Mouse (Mus musculus) natural killer cell, adult 2 months (primary cell): ENCODE results near the gene Flywch2.
A peak's percentile ranks its signal among the peaks of the same experiment; 100 is the strongest.
"Not testable (repeated sequence)": the region's sequence is repeated elsewhere in the genome, so short reads cannot be mapped to it uniquely, and the experiment has no call there.

Experiments
- DNase-seq, 2 experiments: peaks; one replicate each; pipeline ENCODE4 v3.0.0; 2022; ENCODE audit warnings: low spot score in 2 of 2

The Flywch2 gene

DNA sequence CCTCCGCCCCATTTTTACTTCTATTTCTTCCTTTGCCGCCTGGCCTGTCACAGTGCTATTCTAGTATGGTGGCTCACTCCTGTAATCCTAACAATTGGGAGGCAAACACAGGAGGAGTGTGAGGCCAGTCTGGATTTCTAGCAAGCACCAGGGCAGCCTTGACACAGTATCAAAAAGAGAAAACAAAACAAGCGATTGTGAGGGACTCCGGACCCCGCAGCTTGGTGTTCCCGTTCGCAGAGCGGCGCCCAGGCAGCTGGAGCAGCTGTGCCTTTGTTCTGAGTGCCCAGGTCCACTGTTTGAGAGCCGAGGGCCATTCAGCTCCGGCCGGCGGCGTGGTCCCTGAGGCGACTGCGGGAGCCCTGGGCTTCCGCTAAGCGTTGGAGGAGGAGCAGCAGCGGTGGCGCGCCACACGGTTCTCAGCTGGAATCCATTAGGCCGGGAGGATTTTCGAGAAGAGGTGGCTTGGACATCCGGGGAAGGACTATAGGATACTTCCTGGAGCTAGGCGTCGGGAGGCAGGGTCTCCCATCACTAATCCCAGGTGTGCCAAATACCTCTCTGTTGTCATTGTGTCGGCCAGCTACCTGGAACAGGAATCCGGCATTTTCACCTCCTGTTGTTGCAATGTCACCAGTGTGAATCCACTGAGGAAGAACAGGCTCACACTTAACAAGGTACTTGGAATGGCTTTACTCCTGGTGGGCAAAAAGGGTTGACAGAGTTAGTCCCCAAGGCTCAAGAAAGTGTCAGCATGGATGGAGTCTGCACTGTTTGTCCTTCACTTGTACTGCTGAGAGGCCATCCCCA, 4.6 kb upstream of the Flywch2 start, which contains the start of gene Srrm2:
Gene Srrm2 (plus strand): TSS at position 264 of the 810 bp plus-strand sequence.
- peak in 1 of 2 experiments; percentile 33 for DNase-seq

GRCm38 (mm10) chr17:23789749-23790268, 3.9 kb upstream of the Flywch2 start:
- DNase-seq = no peak

DNA sequence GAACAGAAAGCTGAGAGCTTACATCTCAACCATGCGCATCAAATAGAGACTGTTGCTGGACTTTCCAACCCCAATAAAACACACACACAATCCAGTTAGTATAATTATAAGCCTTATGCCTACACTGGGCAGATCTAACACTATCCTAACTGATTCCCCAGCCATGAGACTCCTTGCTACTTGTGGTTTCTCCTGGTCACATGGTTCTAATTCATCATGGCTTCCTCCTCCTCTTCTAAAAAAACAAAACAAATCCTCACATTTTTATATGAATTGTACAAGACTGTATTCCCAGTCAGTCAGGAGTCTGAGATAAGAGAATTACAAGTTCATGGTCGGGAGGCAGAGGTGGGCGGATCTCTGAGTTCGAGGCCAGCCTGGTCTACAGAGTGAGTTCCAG, 3.1 kb upstream of the Flywch2 start:
- no peak for DNase-seq

GRCm38 (mm10) chr17:23786510-23786931, 640 bp upstream of the Flywch2 start:
- no peak for DNase-seq

- DNase-seq = no peak
These were observed 2.5 kb downstream of the Flywch2 start for GRCm38 (mm10) chr17:23783352-23783751.

DNA sequence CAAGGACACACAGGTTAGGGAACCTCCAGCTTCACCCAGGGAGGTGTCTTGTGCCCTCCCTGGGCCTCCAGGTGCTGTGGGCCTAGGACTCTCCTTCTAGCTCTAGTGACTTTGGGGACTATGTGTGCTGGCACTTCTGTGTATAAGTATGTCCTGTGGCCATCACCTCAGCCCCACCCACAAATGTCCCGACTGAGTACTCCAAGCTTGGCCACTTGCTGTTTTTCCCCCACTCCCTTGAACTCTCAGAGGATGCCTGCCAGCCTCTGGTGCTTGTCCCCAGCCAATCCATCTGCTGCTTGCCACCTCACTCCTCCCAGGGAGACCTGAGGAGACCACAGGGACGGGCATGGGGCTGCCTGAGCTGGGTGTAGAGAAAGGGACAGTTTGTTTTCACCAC, 7.4 kb downstream of the Flywch2 start:
- no peak for DNase-seq

DNA sequence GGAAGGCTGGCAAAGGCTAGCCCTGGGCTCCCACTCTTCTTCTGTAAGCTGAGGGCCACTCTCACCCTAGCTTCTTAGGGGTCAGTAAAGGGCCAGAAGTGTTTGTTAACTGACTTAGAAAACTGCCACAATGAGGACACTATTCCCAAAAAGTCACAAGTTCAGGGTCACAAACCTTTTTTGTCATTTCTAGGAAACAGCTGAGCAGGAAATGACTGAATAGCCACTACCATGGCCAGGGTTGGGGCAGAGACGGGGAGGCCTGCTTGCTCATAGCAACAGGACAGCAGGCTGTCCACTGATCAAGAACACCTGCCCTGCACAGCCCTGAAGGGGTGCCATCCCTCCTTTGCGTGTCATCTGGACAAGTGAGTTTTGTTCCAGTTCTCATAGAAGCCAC, 8.7 kb downstream of the Flywch2 start:
- no peak for DNase-seq

DNA sequence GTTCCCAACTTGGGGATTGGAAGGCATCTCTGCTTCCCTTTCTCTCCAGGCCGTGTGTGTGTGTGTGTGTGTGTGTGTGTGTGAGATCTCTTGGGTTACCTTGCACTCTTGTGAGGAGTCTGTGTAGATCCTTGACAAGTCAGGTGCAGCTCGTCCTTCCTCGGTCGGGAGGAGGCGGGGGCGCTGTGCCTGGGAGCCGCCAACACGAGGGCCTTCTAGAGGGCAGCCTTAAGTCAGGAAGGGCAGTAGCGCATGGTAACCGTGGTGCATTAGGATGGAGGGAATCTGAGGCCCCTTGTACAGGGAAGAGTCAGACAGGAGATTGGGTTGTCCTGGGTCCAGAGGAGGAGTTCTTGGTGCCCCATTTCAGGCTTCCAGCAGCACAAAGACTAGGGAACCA, 9.7 kb downstream of the Flywch2 start:
- no peak for DNase-seq

- DNase-seq = peak; percentile 82 to 89
These were observed 11.8 kb downstream of the Flywch2 start for GRCm38 (mm10) chr17:23774090-23774489.

DNA sequence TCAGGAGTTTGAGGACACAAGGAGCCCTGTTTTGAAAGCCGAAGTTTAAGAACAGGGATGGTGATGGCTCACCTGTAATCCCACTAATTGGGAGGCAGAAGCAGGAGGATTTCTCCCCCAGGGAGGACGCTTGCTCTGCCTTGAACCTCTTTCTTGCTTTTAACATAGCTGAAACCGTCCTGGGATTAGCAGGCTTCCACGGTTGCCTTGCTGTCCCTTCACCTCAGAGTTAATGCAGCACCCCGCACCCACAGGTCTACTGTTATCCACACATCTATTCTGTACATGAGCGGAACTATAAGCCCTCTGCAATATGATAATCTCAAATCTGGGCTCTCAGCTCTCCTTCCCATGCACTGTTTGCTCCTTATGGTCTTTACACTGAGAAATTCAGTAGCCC, 12.2 kb downstream of the Flywch2 start:
- DNase-seq = no peak

GRCm38 (mm10) chr17:23772219-23772556, 13.7 kb downstream of the Flywch2 start:
- DNase-seq = not testable (repeated sequence)

DNA sequence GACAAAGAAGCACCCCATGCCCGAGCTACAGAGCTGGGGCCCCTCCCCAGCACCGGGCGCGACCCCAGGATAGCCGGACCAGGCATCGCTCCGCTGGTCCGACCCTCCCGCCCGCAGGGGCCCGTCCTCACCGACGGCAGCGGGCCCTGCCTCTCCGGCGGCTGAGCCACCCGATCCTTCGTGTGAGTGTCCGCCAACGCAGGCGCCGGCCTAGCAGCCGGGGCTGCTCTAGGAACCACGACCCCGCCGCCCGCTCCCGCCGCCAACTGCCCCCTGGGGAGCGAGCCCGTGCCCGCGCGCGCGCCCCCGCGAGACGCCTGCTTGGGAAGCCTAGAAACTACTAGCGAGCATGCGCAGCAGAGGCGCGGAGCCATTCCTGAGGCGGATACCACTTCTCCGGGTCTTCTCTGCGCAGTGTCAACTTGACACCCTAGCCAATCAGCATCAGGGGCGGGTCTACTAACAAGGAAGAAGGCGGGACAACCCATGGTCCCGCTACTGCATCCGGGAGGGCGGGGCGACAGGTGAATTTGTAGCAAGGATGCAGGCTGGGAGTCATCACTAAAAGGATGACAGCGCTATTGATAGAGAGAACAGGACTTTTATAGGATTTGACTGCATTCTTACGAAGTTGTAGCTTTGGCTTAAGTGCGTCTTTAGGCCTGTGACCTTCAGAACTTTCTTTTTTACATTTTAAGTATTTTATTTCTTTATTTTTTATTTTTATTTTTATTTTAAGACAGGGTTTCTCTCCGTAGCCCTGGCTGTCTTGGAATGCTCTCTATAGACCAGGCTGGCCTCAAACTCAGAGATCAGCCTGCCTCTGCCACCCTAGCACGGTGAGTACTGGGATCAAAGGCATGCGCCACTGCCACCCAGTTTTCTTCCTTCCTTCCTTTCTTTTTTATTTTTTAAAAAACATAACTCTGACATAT, 14.3 kb downstream of the Flywch2 start, which contains the start of gene Flywch1:
Gene Flywch1 (minus strand): TSS at position 319 of the 935 bp plus-strand sequence.
- DNase-seq = peak; percentile 93 to 95

DNA sequence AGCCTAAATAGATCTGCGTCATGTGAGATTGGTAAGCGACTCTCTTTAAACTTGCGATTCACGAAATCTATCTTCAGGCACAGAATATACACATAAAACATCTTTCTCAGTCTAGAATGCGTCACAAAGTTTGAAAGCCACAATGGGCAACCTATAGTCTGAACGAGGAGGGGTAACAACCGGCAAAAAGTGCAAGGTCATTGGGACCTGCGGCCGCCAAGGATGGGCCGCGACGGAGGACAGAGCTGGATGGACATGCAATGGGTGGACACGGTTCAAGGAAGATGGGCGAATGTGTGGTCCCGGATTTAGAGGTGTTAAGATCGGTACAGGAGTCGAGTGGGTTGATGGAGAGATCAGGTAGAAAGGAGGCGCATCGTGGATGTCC, 15.0 kb downstream of the Flywch2 start:
- no peak for DNase-seq

GRCm38 (mm10) chr17:23770493-23770892, 15.4 kb downstream of the Flywch2 start:
- DNase-seq = no peak

GRCm38 (mm10) chr17:23762976-23763375, 22.9 kb downstream of the Flywch2 start:
- no peak for DNase-seq

DNA sequence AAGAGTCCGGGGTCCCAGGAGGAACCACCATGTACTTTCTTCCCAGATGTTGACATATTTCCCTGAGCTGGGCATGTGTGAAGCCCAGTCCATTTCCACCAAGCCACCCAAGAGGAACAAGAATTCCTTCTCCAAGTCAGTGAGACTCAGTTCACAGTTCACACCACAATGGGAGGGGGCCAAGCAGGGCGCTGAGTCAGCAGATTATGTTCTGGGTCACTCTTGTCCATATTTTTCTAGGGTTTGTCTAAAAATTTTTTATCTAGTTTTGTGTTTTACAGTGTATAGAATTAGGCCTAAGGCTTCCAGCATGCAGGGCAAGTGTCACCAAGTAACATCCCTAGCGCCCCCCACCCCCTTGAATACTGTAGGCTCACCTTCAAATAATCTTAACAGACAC, 24.7 kb downstream of the Flywch2 start:
- no peak for DNase-seq

DNA sequence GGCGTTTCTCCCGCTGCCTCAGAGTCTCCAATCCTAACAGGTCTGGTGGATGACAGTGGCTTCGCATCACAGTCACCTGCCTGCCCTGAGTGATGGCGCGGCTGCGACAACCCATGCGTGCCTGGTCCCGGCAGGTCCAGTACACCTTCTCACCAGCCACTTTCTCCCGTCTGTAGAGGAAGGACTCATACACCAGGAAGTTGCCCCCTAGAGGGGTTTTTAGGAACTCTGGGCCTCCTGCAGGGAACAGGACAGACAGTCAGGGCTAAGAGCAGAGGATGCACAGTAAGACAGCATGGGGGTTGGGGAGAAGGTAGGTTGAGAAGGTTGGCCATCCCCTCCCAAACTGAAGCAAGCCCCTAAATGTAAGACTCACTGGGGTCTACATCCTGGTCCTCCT, 25.6 kb downstream of the Flywch2 start:
- DNase-seq = no peak

DNA sequence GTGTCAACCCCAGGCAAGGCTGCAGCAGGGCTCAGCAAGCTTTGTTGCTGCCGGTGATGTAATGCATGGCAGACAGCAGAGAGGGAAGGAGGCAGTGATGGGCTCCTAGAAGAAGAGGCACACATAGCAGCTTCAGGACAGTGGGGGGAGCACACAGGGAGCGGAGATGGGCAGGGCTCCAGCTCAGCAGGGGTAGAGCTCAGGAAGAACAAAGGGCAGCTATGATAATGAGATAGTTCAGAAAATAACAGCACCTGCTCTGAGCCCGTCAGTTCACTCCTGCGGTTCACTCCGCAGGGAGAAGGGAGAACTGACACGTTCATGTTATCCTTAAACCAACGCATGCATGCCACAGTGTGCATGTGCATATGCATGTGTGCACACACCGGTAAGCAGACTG, 27.1 kb downstream of the Flywch2 start:
- DNase-seq = no peak

DNA sequence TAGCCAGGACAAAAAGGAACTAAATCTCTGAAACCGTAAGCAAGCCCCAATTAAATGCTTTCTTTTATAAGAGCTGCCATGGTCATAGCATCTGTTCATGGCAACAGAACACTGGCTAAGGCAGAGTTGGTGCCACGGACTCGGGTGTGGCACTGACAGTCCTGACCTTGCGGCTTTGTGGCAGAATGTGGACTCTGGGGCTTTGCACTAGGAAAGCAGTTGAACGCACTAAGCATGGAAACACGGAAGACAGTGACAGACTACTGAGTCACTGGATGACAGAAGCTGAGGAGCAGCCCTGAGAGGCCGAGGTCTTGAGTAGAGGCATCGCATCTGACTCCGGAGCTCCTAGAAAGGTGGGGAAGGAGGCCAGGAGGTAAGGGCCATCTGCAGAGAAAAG, 28.3 kb downstream of the Flywch2 start:
- no peak for DNase-seq

DNA sequence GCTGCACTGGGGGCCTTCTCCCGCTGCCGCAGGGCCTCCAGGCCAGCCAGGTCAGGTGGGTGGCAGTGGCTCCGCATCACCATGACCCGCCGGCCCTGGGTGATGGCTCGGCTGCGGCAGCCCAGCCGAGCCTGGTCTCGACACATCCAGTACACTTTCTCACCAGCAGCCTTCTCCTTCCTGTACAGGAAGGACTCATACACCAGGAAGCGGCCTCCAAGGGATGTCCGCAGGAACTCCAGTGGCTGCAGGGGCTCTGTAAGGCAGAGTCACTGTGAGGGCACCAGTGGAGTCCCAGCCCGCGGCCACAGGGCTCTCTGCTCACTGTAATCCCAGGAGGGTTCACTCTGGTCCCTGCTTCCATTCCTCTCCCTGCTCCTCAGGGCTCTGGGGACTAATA, 30.2 kb downstream of the Flywch2 start:
- no peak for DNase-seq

GRCm38 (mm10) chr17:23749400-23750191, 36.3 kb downstream of the Flywch2 start:
- DNase-seq = no peak
